Mouse (Mus musculus) gastrocnemius, postnatal 10 days (tissue): ENCODE data around the gene Bdkrb2. TPM values are rescaled to one million over a fixed set of nuclear protein-coding genes. Genes with fewer than 3 reads are reported as not detected.

Experiments
- DNase-seq: peaks from one replicate; pipeline ENCODE4 v3.0.0; 2021; ENCODE audit warnings: mixed read lengths
- long read RNA-seq, 2 experiments: library from polyadenylated mRNA; stranded (forward); transcript quantifications; one replicate each; pipeline ENCODE4 v2.0.0; 2021
- total RNA-seq, 2 experiments: library from RNA; stranded (reverse); gene quantifications; 2 replicates each; pipeline ENCODE4 v1.2.3; 2021

The Bdkrb2 gene
- total RNA-seq, result 1 to 10 TPM; 1.2 to 1.5 TPM
- long read RNA-seq, experiment 1, partial matches to known transcripts, result 0 of 2 reads
- long read RNA-seq, experiment 1, other reads (novel, unspliced or antisense), result 0 of 2 reads
- long read RNA-seq, experiment 2, partial matches to known transcripts, result 0 of 2 reads
- long read RNA-seq, experiment 2, other reads (novel, unspliced or antisense), result 1 of 2 reads

DNA sequence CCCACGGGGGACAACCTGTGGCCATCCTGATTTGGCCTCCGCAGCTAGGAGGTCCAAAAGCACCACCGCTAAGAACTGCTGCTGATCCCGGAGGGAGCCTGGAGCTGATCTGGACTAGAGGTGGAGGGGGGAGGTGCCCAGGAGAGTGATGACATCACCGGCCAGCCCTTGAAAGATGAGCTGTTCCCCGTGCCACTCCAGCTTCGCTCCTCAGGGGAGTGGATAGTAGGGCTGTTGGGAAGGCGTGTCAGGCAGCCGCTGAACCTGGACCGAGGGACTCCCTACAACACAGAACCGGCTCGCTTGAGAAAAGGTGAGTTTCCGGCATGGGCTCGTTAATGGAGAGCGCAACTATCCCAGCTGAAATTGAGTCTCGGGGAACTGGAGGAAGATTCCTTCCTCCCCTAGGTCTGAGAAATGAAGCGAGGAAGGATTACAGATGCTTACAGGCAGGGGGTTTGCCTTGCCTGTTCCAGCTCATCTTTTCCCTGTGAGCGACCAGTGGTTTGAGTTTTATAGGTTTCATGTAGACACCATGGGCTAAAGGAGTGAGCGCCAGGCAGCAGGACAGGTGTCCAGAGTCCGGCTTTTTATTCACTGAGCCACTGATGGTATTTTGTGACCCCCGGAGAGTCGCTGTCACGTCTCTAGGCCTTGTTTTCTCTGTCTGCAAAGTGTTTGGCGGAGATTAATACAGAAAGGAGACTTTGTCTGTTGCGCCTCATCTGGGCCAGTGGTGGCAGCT is at the start of gene Bdkrb2:
Bdkrb2 (plus strand) TSS at position 291 of the 745 bp plus-strand sequence.
- no peak for DNase-seq

DNA sequence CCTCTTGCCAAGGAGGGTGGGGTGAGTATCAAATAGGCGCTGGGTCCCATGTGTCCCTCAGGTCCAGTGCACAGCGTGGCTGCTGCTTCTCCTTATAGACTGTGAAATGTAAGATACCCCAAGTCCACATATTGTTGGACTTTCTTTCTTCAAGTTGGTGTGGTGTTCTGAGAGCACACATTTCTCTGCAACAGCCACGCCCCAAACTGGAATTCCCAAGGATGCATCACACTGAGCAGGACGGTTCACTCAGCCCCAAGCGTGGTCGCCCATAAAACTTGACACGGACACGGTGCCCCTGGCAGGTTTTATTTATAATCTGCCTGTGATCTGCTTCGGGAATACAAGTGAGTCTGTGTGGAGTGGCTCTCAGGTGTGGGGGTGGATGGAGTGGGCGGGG is 48.9 kb upstream of the Bdkrb2 start:
- DNase-seq, result no peak

DNA sequence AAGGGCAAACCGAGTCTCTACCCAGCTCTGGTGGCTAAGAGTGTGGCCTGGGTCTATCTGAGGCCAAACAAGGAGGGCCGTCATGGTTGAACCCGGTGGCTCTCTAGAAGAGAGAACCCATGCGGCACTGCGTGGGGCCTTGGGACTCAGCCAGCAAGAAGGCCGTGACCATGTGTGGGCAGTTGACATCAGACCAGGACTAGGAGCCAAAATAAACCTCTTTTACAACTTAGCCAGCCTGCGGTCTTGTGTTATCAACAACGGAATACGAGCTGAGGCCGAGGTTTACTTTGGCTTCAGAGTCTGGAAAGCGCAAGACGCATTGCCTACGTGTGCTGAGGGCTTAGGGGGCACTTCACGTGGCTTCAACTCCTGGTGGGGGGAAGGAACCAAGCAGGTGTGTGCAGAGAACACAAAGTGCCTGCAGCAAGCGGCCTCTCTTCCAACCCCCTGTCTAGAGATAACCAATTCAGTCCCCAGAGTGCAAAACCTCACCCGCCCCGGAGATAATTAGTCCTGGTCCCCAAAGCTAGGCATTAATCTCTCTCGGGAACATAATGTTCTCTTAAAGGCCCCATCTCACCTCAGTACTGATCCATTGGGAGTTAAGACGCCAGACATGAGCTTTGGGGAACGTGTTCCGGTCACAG is 45.9 kb upstream of the Bdkrb2 start:
- no peak for DNase-seq

DNA sequence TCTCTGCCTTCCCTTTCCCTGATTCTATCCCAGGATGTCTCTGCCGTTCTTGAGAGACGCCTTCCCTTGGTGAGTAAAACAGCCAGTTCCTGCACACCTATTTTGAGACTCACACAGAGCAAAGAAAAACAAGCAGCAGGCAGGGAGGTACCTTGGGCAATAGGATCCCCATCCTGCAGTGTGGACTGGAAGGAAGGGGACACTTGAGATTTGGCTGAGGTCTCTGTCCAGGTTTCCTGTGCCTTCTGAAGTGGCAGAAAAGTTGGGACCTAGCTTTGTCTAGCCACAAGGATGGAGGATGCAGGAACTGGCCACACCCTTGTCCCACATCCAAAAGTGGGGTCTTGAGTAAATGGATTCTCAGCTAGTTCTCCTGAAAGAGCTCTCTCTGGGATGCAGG is 43.2 kb upstream of the Bdkrb2 start:
- DNase-seq, result no peak

DNA sequence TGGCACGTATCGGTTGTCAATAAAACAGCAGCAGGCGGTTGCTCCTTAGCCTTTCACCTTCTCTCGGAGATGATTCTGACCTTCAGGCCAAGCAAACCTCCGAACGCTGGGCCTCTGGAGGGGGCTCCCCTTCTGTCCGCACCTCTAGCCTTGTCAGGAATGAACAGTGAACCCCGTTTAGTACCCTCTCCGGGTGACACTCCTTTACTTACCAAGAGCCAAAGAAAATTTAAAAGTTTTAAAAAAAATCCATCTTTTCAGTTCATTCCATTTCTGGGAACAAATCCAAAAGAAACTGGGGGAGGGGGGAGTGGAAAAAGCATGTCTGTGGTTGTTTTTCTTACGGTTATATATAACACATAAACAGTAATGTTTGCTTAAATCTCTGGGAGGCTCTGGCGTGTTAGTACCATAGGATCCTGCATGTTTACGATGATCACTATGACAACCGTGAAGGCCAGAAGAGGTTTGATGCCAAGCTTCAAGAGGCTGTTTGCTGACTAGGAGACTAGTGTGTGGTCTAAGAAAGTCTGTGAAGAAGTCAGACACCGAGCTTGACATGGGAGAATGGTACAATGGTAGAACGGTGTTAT is 41.8 kb upstream of the Bdkrb2 start:
- DNase-seq, result no peak

DNA sequence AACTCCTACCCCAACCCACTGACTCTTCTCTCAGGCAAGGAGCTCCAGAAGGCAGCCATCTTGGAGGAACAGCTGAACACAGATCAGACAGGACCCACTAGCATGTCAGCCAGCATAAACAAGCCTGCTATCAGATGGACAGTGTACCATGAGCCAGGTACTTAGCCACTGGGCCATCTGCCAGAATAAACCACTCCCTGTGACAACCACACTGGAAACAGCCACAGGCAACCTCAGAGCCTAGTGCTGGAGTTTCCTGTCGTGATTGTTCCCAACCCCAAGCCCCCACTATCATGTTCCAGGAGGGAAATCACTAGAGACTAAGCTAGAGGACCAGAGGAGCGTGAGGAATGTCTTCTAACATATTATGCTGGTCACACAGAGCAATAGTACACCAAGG is 39.3 kb upstream of the Bdkrb2 start:
- no peak for DNase-seq

DNA sequence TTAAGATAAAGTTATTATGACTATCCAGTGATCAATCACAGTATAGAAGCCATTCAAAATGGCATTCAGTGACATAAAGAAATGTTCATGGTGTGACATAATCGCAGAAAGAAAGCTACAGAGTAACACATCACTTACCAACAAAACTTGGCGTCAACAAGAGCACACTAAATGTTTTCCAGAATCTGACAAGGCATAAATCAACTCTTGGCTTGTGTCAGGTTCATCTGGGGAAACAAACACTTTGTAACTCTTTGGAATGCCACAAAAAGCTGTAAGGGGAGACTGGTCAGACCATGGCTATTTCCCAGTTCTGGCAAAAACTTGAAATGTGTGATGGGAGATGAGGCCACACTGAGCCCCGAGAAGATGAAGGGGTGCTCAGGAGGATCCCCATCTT is 36.8 kb upstream of the Bdkrb2 start:
- no peak for DNase-seq

DNA sequence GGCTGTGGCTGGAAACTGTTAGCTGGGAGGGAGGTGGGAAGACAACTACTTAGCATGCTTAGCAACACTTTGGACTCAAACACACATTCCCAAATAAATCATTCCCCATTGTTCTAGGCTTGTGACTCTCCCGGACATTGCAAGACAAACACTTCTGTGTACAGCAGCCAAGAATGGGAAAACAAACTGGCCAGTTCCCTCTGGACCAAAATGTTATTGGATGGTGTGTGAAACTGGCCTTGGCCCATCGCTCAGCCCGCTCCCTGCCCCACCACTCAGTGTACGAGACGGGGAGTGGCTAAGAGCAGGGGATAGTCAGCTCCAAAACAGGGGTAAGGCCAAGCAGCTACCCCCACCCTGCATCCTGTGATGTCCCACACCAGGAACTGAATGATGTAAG is 36.2 kb upstream of the Bdkrb2 start:
- DNase-seq, result peak; percentile 29

DNA sequence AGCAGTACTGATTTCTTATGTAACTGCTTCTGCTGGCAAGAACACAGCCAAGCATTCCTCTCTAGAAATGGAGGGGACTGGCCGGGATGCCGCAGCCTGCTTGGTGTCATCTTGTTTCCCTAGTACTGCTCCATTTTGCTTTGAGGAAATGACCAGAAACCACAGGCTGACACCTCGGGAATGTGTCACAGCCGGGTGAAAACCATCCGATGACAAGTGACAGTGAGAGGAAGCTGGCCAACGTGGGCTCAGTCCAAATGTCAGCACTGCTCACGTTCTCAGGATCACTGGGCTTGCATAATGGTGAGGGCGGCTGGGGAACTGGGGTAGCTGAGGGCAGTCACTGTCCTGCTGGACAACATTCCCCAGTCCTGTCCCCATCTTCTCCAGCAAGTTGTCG is 33.5 kb upstream of the Bdkrb2 start:
- DNase-seq, result no peak

DNA sequence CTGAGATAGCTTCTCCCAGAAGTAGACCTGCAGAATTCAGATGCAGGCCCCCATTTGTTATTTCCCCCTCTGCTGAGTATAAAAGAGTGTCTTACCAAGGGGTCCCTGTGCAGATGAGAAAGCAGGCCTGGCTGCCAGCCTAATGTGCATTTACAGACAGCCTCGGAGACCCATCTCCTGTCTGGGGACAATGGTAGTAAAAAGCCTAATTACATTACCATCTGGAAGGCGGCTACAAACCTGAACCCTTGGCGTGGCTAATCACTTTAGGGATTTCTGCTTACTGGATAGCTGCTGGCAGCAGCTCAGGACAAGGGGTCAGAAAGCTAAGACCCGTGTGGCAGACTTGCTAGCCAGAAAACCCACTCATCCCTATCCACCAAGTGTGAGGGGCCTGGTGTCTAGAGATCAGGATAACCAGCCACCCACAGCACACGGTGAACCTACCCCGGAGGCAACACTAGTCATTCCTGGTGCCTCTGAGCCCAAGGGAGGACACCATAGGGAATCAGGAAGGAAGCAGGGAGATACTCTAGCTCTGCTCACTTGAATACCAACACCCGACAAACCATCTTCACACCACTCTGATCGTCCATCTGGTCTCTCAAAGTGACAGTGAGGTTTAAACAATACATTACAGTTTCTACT is 31.2 kb upstream of the Bdkrb2 start:
- DNase-seq, result no peak

DNA sequence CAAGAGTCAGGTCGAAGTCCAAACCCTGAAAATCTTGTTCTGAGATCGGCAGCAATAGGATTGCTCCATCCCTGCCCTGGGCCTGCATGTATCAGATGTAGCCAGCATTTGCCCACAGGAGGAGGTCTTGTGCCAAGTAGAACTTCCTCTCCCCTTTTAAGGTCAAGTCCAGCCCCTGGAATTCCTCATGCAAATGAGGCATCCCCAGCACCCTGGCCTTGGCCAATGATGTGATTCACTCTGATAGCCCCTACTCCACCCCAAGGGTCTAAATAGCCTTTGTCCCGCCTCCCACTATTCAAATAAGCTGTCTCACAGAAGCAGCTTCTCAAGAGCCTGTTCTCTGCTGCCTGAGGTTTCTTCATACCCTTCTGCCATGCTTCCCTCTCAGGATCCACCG is 28.2 kb upstream of the Bdkrb2 start:
- DNase-seq, result no peak

DNA sequence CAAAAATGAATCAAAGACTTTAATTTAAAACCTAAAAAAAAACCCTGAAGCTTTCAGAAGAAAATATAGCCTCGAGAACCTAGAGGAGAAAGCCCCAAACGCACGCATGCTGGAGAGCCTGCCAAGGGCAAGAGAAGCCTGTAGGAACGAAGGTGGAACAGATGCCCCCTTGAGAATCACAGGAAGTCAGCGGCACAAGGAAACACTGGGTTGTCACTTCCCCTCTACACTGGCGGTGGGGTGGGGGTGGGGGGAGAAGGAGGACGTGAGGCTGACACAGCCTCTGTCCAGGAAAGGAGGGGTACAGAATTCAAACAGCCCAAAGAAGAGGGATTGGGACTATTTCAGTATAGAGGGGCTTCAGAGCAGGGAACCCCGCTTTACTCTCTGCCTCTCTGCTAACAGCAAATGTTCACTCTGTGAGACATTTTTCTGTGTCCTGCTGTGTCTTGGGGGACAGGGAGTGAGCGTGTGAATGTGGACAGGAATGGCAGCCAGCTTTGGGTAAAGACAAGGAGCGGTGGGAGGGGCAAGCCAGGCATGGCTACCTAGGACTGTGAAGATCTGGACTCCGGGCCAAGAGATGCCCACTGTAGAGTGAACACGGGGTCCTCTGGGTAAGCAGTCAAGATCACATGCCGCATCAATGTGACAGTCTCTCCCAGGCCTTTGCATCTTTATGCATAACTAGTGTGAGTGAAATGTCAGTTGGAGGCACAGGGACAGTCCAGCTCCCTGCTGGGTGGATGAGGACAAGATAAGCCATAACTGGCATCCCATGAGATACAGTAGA is 26.9 kb upstream of the Bdkrb2 start:
- no peak for DNase-seq

DNA sequence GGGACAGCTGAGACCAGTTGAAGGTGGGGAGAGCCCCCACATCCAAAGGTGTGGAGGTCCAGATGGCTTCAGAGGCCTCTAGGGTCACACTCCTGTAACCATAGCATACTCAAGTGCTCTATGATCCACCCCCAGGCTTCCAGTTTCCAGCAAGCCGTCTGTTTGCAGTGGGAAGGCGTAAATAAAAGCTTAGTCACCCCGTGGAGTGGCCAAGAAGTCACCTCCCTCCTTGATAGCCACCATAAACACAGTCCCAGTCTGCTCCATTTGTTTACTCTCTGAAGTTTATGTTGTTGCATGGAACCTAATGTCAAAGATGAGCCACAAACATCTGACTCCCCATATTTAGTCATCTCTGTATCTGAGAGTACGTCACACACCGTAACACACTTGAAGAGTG is 25.9 kb upstream of the Bdkrb2 start:
- no peak for DNase-seq

DNA sequence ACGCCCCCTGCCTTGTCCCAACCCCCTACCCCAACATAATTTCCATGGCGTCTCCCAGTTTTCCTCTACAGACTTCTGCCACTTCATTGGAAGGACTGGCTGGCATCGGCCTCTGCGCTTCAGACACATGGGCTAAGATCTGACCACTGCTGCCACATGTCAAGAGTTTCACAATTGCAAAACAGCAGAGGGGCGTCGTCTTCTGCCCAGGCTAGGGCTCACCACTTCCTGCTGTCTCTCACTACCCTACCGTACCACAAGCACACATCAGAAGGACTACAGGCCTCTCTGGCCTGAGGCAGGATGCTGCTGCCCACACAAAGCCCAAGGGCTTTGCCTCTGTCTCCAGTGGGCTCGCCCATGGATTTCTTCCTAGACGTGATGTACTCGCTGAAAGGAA is 23.4 kb upstream of the Bdkrb2 start:
- DNase-seq, result no peak

DNA sequence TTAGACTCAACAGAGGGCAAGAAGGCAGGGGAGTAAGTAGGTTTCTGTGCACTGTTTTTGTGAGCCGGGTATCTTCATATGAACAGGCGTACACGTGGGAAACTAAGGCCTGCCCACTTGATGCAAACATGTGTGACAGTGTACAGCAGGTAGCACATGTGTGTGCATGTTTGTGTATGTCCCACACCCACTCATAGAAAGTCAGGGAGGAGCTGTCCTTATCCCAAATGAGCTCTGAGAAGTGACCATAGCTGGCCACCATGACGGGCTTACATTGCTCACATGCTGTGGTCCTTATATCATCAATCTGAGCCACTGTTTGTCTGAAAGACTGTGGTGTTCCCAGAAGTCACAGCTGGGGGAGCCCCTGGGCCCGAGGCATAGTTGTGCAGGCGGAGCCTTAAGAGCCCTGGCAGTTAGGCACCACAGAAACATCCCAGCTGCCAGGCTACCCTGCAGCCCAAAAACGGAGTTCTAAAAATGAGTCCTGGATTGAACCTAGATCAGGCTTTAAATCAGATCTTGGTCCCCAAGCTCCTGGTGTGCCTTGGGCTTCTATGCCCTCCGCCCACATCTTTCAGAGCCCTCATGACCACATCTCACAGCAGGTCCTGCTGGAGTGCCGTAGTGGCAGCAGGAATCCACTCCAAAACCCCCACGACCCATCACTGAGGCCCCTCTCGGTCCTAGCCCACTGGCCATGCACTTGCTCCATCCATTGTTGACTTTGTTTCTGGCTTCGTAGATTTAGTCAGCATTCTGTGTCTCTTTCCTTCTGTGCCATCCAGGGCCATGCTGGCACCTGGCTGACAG is 21.2 kb upstream of the Bdkrb2 start:
- DNase-seq, result no peak

DNA sequence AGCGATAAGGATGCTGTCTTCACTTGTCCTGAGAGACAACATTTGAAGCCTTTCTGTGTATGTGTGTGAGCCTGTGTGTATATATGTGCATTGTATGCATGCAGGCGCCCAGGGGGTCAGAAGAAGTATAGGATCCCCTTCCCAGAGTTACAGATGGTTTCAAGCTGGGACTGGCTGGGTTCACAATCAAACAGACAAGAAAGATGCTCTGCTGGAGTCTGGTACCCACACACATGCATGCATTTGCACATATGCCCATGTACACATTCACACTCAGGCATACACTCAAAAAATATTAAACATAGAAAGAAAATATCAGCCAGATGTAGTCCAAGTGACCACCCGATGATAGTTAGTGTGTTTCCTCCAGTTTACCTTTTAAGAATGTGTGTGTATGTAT is 20.5 kb upstream of the Bdkrb2 start:
- no peak for DNase-seq

DNA sequence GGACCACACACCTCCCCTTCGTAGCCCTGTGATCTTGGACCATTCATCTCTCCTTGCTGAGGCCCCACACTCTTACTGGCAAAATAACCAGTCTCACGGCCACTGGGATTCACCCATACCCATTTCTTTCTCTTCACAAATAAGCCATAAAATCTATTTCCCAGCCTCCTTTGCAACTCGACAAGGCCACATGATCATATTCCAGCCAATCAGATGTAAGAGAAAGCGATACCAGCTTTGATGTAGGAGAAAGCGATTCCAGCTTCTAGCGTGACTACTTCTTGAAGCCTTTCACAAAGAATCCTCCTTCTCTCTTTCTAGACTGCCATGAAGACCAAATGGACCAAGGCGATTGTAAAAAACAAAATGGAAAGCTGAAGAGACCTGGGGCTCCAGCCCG is 19.9 kb upstream of the Bdkrb2 start:
- no peak for DNase-seq

DNA sequence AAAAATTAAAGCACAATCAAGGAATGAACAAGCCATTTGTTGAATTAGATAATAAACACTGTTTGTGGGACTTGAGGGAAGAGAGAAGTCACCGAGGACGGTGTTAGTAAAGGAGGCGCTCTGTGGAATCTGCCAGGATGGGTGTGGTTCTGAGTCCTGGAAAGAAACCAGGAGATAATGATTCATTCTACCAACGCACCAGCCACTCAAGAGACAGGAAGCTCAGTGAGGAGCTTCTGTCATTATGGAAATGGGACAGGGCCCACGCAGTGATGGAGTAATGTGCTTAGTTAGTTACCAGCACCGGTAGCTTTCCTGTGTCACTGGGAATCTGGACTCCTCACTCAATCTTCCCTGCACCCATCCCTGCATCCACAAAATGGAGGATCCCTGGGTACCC is 19.3 kb upstream of the Bdkrb2 start:
- no peak for DNase-seq

DNA sequence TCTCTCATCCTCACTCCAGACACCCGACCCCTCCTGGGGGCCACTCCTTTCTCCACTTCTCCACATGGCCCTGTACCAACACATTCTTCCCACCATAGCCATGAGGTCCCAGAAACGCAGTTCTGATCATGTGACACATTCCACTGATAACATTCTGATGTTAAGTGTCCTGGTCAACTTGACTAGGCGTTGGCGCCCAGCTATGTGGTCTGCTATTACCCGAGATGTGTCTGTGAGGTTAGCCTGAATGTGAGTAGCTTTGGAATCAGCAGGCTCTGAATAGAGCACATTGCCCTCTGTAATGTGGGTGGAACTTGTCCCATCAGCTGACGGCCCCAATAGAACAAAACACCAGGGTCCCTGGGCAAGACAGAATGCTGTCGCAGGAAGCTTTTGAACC is 18.2 kb upstream of the Bdkrb2 start:
- no peak for DNase-seq

DNA sequence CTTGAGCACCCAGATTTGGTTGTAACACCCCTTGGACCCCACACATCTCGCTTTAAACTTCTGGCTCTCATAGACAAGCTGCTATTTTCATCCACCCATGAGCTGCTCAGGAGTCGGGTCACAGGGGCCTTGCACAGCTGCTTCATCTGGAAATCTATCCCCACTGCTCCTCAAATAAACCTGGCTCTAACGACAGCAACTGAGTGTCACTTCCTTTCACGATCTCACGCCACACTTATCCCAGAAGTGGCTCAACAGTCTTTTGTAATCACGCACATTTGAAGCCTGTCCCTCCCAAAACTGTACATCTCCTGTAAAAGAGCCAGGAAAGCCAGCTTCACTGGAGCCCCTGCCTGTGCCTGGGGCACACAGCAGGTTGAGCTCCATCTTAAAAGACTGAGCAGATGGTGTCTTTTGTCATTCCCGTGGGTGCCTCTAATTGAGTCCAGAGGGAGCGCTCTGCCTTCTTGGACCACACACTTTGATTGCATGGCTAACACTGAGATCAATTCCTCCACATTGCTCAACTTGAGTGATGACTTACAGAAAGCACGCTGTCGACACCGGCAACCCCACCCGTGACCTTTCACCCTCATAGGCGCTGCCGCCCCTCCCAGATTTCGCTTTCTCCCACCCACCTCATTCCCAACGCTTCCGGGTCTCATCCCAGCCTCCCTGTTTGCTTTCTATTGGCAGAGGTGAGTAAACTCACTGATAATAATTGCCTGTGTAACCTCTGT is 17.2 kb upstream of the Bdkrb2 start:
- DNase-seq, result no peak
